Mouse (Mus musculus): ENCODE results near the gene Dync1li2. TPM values are rescaled to one million over a fixed set of nuclear protein-coding genes. Genes with fewer than 3 reads are reported as not detected.
A peak's percentile ranks its signal among the peaks of the same experiment; 100 is the strongest.

The Dync1li2 gene
- total RNA-seq, 2 experiments from 2014 or later: 168 to 169 TPM

DNA sequence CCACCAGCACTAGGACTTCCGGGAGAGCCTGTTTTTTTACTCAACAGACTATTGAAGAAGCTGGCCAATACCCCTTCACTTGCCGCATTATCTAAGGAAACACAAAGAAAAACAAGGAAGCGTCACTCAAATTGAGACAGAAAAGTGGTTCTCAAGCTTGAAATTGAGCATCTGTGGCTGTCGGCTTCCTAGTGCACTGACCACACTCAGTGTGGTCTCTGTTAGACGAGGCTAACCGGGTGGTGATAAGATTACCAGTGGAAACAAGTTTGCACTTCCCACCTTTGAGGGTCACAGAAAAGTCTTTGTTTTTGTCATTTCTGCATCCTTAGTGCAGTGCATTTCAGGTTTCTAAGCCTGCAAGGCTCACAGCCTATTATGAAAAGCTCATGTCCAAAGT lies 20.5 kb downstream of the Dync1li2 start:
- intact Hi-C loops (cut with DNase I): no loop called here
- no peak for DNase-seq

- intact Hi-C loops (cut with DNase I): no loop called here
- DNase-seq: no peak
These were observed 26.8 kb downstream of the Dync1li2 start for GRCm38 (mm10) chr8:104416022-104416421.

- no peak for DNase-seq
- intact Hi-C loops (cut with DNase I): no loop called here
These were observed 28.6 kb downstream of the Dync1li2 start for GRCm38 (mm10) chr8:104414204-104414603.

DNA sequence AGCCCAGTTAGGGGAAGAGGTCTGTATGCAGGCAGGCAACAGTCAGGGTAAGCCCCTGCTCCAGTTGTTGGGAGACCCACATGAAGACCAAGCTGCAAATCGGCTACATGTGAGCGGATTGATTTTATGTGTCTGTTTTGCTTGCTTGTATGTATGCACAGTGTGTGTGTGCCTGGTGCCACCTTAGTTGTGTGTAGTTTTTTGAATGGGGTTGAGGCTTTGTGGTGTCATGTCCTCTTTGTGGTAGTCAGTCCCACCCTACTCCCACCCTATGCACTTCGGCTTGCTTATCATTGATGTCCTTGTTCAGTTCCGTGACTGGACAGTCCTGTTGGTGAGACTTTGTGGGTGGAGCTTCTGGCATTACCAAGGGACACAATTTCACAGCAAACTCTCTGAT lies 29.1 kb downstream of the Dync1li2 start:
- intact Hi-C loops (cut with DNase I): no loop called here
- DNase-seq: no peak

DNA sequence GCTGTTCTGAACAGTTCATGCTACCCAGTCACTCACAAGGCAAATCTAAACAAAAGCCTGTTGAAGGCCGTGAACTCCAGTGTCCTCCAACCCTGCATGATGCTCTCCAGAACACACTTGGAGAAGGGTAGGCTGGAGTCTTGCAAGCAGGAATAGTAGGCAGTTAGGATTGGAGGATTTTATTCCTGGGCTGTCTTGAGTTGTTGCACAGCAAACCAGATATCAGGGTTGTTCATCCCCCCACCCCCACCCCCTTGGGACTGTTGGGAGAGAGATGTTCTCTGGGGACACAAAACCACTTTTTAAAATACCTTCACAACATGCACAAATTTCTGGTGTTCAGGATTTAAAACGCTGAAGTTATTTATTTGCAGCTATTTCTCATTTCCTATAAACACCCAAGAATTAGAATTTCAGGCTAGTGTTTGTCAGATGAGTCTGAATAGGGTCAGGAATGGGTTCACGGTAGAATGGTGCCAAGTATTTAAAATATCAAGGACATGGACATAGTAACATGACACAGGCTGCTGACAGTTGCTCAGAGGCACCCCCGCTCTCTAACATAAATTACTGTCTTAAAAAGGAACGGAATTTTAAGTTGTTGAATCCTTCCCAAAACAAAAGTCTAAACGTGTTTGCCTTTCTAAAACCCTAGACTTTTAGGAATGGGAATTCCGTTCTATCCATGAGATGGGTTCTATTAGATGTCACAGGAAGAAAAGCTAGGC lies 29.9 kb downstream of the Dync1li2 start:
- intact Hi-C loops (cut with DNase I): no loop called here
- DNase-seq: no peak

- intact Hi-C loops (cut with DNase I): no loop called here
- no peak for DNase-seq
These were observed 30.9 kb downstream of the Dync1li2 start for GRCm38 (mm10) chr8:104411972-104412371.

DNA sequence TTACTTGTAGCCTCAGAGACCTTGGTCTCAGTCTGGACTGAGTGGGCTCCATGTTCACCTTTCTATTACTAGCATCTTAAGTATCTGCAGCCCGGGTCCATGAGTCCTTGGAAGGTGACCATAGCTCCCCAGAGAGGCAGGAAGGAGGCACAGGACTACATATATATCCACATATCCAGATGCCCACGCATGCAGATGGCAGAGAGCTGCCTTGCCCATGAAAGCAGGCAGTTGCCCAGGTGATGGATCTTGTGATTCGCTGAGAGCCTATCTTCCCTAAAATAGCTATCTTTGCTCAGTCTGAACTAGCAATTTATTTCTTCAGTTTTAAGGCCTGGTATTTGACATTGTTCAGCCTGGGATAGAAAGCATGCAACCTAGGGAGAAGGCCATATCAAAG lies 31.4 kb downstream of the Dync1li2 start:
- intact Hi-C loops (cut with DNase I): no loop called here
- DNase-seq: no peak

DNA sequence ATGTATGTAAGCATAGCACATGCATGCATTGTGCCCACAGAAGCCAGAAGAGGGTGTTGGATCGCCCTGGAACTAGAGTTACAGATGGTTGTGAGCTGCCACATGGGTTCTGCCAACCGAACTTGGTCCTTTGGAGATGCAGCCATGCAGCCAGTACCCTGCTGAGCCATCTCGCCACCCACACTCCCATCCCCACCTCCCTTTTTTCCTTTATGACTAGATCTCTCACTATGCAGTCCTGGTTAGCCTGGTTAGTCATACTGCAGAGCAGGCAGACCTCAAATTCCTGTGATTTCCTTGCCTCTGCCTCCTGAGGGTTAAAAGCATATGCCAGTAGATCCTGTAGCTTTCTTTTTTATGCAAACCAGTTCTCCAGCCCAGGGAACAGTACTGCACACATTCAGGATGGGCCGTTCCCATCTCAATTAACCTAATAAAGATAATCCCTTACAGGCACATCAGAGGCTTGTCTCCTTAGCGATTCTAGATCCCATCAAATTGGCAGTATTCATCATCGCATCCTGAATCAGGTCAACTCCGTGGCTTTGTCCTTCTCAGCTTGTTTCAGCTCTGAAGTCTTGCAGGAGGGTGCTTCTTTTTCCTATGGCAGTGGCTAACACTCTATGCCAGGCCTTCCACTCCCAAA lies 32.1 kb downstream of the Dync1li2 start:
- intact Hi-C loops (cut with DNase I): no loop called here
- no peak for DNase-seq

GRCm38 (mm10) chr8:104408328-104409110 lies 34.3 kb downstream of the Dync1li2 start:
- intact Hi-C loops (cut with DNase I): no loop called here
- DNase-seq: no peak

DNA sequence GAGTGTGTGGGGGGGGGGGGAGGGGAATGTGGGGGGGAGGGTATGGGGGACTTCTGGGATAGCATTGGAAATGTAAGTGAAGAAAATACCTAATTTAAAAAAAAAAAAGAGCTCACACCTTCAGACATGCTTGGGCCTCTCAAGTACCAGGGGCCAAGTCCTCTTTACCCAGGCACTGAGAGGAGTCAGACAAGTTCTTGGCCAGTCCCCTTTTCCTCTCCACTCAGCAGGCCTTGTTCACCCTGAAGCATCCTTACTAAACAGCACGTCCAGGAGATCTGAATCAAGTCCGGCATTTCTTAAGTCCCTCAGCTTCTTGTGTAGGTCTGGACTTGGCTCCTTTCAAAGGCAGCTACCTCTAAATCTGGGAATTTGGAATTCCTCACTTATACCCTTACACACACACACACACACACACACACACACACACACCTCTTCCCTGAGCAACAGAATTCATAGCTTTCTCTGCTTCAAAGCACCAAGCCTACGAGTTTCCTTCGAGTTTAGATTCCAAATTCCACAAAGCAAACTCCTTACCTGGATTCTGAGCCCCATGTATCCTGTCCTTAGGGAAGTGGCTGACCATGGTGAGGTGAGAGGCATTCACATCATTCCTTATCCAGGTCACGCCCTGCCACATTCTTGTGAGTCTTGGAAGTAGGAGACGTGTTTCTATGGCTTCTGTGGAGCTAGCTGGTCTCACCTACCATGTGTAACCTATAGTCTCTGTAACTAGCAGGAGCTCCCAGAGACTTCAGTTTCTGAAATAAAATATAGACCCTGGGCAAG lies 36.3 kb downstream of the Dync1li2 start:
- DNase-seq: no peak
- intact Hi-C loops (cut with DNase I): no loop called here

DNA sequence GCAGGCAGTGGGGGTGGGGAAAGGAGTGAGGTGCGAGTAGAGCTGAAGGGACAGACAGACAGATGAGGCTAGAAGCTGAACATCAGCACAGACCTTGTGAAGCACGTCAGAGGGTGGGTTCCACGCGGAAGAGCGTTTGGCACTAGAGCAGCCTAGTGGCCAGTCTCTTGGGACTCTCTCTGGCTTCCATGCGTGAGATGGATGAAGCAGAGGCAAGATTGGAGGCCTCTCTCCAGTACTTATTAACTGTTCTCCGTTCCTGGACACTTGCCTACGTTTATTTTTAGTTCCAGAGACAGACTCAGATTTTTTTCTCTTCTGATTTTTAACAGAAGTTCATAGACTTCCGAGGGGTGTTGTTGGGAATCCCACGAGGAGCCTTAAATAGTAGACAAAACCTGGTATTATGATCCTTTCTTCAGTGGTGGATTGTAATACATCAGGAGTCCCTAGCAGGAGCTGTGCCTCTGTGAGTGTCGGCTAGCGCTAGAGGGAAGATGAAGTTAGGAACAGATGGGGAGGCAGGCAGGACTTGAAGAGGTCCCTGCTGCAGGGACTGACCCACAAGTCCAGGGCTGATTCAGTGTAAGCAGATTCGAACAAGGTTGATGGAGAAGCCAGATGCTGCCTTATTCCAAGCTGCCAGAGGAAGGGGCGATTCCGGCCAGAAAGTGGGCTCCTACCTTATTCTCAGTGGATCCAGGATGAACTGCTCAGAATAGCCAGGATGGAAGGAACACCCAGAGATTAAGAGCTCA lies 37.2 kb downstream of the Dync1li2 start:
- intact Hi-C loops (cut with DNase I): no loop called here
- no peak for DNase-seq

DNA sequence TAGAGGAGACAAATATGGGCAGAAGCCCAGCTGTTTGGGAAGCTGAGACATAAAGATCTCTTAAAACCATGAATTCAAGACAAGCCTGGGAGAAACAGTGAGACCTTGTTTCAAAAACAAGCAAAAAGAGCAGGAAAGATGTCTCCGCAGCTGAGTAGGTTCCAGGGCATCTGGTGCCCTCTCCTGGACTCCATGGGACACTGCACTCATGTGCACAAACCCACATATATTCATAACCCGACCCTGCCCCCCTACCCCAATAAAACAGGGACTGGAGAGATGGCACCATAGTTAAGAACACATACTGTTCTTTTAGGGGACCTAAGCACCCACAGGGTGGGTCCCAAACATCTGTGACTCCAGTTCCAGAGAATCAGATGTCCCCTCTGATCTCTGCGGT lies 39.3 kb downstream of the Dync1li2 start:
- no peak for DNase-seq
- intact Hi-C loops (cut with DNase I): no loop called here

GRCm38 (mm10) chr8:104395703-104396357 lies 47.0 kb downstream of the Dync1li2 start, which contains the start of gene Cmtm4:
TSS of gene Cmtm4 (minus strand) at chr8:104395807.
- DNase-seq: peak; percentile 71

DNA sequence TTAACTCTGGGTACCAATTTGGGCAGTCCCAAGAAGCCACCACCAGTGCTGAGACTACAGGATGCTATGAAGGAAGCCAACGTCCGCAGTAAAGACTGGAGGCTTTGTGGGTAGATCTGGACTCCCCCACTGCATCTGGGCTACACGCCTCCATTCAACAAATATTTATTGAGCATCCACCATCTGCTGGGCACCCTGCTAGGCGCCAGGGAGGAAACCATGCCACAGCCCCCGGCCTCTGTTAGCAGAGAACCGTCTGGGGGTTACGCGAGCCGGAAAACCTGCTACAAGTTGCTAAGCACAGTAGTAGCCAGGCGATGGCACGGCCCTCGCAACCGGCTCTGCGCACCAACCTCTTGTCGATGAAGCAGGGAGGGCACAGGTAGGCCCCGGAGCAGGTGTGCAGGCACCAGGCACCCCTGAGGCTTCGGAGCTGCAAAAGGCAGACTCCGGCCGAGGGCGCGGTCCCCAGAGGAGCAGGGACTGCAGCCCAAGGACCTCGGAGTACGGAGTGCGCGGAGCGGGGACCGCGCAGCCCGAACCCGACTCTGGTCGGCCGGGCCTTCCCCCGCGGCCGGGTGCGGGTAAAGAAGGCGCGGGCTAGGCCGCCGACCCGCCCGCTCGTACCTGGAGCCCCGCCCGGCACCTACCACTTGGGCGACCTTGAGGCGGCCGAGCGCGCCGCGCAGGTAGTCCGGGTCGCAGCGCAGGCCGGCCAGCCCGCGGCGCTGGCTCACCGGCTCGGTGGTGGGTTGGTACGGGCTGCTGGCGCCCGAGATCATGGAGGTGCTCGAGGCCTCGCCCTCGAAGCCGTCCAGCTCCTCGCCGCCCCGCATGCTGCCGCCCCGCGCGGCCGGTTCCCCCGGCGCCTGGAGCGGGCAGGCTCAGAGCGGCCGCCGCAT lies 47.8 kb downstream of the Dync1li2 start:
- peak; percentile 73 for DNase-seq
- intact Hi-C loops (cut with DNase I): no loop called here

More at GRCm38 (mm10) chr8:104395703-104396357, 47.0 kb downstream of the Dync1li2 start, which contains the start of gene Cmtm4:
- intact Hi-C loops (cut with DNase I): no loop called here

DNA sequence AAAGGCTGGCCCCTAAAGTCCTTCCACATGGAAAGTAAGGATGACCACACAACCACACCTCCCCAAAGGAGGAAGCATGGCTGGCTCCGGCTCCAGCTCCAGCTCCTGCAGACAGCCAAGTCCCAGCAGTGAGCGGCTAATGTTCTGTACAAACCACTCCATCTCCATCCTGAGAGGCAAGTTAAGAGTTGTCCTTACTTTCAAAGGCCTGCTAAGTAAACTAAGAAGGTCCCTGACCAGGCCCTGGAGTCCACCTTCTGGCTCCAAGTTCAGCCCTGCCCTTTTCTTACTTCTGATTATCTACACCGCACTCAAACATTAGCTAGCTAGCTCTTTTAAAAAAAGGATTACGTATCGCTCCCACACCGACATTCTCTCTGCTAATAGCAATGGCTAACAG lies 49.1 kb downstream of the Dync1li2 start:
- DNase-seq: no peak
- intact Hi-C loops (cut with DNase I): no loop called here

- DNase-seq: no peak
- intact Hi-C loops (cut with DNase I): no loop called here
These were observed 49.7 kb downstream of the Dync1li2 start for GRCm38 (mm10) chr8:104393139-104393538.

DNA sequence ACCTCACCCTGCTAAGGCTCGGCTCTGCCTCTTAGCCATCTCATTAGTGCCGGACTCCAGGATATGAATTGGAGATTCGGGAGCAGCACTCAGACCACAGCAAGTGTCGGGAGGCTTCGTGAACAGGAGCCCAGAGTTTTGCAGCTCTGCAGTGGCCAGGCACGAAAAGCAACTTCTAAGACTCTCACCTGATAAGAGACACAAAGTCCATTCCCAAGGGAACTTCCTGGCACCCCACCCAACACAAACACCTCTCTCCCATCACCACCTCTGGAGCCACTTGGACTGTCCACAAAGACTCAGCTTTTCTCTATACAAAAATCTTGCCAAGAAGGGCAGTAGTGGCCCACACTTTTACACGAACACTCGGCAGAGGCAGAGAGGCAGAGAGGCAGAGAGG lies 52.6 kb downstream of the Dync1li2 start:
- DNase-seq: no peak
- intact Hi-C loops (cut with DNase I): no loop called here

- DNase-seq: peak; percentile 49
- intact Hi-C loops (cut with DNase I): no loop called here
These were observed 54.9 kb downstream of the Dync1li2 start for GRCm38 (mm10) chr8:104387980-104388379.

Measured in left cerebral cortex, postnatal 4 days (tissue).